Mouse (Mus musculus): ENCODE measurements around the gene Tprgl.

DNA sequence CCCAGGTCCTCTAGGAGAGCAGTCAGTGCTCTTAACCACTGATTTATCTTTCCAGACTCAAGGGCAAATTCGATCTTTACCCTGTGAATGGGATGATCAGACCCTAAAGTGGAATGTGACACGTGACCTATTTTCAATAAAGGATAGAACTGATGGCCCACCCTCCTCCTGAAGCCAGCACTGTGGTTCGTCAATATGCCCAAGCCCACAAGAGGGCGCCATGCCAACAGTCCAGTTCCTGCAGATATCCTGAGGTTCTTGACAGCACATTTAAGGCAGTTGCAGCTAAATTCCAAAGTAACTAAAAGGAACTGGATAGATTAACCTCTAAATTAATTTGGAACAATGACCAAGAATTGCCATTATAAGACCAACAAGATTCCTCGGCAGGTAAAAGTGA, 6.6 kb upstream of the Tprgl start:
- TF ChIP-seq CTCF (IDR thresholded peaks at IDR 0.05; ENCODE audit: borderline replicate concordance, insufficient read depth, low read depth, low read length) (peak; percentile 48; the same call in 1 of the 2 replicates), POLR2A (IDR thresholded peaks at IDR 0.05; ENCODE audit: borderline replicate concordance, insufficient read depth, low read length) (no peak)
